Mouse (Mus musculus): Measurements from ENCODE around the gene Gm27027.

DNA sequence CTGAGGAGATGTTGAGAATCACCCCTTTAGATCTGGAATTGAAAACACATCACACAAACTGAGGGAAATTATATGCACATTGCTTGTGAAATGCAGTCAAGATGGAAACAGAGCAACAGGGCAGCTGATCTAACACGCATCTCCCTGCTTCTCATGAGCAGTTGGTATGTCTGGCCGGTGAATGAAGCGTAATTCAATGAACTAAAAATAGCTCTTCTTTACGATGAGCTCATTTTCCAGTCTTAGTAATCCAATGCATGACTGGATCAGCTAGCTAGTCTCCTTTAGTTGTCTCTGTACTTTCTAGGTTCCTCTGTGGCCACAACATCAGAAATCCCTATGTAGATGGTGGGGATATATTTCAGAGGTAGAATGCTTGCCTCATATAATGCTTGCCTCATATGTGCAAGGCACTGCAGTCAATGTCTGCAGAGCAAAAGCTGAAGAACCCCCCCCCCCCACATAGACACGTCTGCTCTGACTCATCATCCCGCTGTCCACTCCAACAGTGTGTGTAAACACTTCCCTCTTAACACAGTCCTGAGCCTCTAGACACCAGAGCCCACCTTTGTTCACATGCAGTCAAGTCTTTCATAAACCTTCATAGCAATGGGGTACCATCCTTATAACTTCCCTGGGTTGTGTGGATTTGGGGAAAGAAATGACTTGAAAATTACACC lies 49.4 kb upstream of the Gm27027 start:
- no peak for TF ChIP-seq CTCF (conservative IDR thresholded peaks at IDR 0.05; ENCODE audit: low read length)
- TF ChIP-seq NANOG (IDR thresholded peaks at IDR 0.05; ENCODE audit: borderline replicate concordance, low read length): no peak
- TF ChIP-seq POU5F1 (IDR thresholded peaks at IDR 0.05; ENCODE audit: borderline replicate concordance, low read length): no peak
